Mouse (Mus musculus) liver, adult 2 months (tissue): ENCODE results near the gene Mrvi1. TPM values are rescaled to one million over a fixed set of nuclear protein-coding genes. Genes with fewer than 3 reads are reported as not detected.
"Not testable (repeated sequence)": the region's sequence is repeated elsewhere in the genome, so short reads cannot be mapped to it uniquely, and the experiment has no call there.

Experiments
- DNase-seq: peaks from one replicate; pipeline ENCODE4 v3.0.0-alpha.2; 2011; ENCODE audit warnings: low read depth, low spot score; ENCODE audit errors: extremely low read depth
- H3K27ac ChIP-seq: fragments of 200-500 bp; replicated peaks from 2 replicates; pipeline ENCODE4 v1.5.1; 2012; ENCODE audit warnings: low read depth, mild to moderate bottlenecking, control low read depth, inconsistent platforms, low read length; ENCODE audit not compliant: insufficient read depth
- H3K27me3 ChIP-seq: fragments of 200-500 bp; 2 replicates; pipeline ENCODE4 v1.6.1; 2012; ENCODE audit warnings: mild to moderate bottlenecking, moderate library complexity, low read length, inconsistent platforms; ENCODE audit not compliant: control insufficient read depth, insufficient read depth
- H3K36me3 ChIP-seq: fragments of 200-500 bp; 2 replicates; pipeline ENCODE4 v1.6.1; 2012; ENCODE audit warnings: low read length, inconsistent platforms; ENCODE audit not compliant: control insufficient read depth, insufficient read depth
- H3K4me1 ChIP-seq: fragments of 200-500 bp; 2 replicates; pipeline ENCODE4 v1.6.1; 2011; ENCODE audit warnings: low read length; ENCODE audit not compliant: control insufficient read depth, insufficient read depth
- H3K4me3 ChIP-seq: fragments of 200-500 bp; 2 replicates; pipeline ENCODE4 v1.5.1; 2011; ENCODE audit warnings: low read depth, mild to moderate bottlenecking, control low read depth, low read length, moderate library complexity; ENCODE audit not compliant: insufficient read depth
- H3K79me2 ChIP-seq: fragments of 200-500 bp; 2 replicates; pipeline ENCODE4 v1.6.1; 2012; ENCODE audit warnings: inconsistent platforms, mild to moderate bottlenecking, low read length, moderate library complexity; ENCODE audit not compliant: control insufficient read depth, insufficient read depth
- H3K9ac ChIP-seq: fragments of 200-500 bp; 2 replicates; pipeline ENCODE4 v1.6.1; 2012; ENCODE audit warnings: low read depth, mild to moderate bottlenecking, control low read depth, inconsistent platforms, low read length
- CTCF ChIP-seq: fragments of 200-500 bp; IDR thresholded peaks from 2 replicates; pipeline ENCODE4 v1.5.1; 2011; ENCODE audit warnings: low read depth, low read length, control low read depth
- POLR2A ChIP-seq: fragments of 200-500 bp; IDR thresholded peaks from 2 replicates; pipeline ENCODE4 v1.6.1; 2011; ENCODE audit warnings: low read length, control low read depth; ENCODE audit not compliant: insufficient read depth; ENCODE audit errors: extremely low read depth
- WGBS: fragments of 180-500 bp; shearing (Covaris S2); methylation state at CpG from one replicate; pipeline ENCODE4 v1.1.7; 2018; 5-methylcytosine and 5-hydroxymethylcytosine counted together
- polyA plus RNA-seq: library from polyadenylated mRNA; depleted of rRNA; stranded (reverse); fragments of >200 nt; gene quantifications from 2 replicates; pipeline ENCODE4 v1.2.3, GENCODE M21; 2012
- total RNA-seq: library from RNA; depleted of rRNA; stranded (reverse); fragments of >200 nt; gene quantifications from 2 replicates; pipeline ENCODE4 v1.2.3, GENCODE M21; 2014

Mrvi1 gene
- total and polyA plus RNA-seq, 2 experiments = 0.55 to 1.3 TPM

GRCm38 (mm10) chr7:110913754-110914153 is 68.5 kb downstream of the Mrvi1 start:
- DNase-seq = no peak
- Histone ChIP-seq H3K36me3 (no peaks in the 10 kb centered on the region), H3K9ac (no peak overlapping the region), H3K27me3 (no peaks in the 10 kb centered on the region), H3K4me1 (peaks cover 6% of the 10 kb centered on the region), H3K79me2 (no peaks in the 10 kb centered on the region), H3K27ac (no peak overlapping the region), H3K4me3 (no peak overlapping the region)
- 97% methylated on average over 4 of the region's 4 CpGs for WGBS
- no peak for TF ChIP-seq POLR2A
- no peak for TF ChIP-seq CTCF

DNA sequence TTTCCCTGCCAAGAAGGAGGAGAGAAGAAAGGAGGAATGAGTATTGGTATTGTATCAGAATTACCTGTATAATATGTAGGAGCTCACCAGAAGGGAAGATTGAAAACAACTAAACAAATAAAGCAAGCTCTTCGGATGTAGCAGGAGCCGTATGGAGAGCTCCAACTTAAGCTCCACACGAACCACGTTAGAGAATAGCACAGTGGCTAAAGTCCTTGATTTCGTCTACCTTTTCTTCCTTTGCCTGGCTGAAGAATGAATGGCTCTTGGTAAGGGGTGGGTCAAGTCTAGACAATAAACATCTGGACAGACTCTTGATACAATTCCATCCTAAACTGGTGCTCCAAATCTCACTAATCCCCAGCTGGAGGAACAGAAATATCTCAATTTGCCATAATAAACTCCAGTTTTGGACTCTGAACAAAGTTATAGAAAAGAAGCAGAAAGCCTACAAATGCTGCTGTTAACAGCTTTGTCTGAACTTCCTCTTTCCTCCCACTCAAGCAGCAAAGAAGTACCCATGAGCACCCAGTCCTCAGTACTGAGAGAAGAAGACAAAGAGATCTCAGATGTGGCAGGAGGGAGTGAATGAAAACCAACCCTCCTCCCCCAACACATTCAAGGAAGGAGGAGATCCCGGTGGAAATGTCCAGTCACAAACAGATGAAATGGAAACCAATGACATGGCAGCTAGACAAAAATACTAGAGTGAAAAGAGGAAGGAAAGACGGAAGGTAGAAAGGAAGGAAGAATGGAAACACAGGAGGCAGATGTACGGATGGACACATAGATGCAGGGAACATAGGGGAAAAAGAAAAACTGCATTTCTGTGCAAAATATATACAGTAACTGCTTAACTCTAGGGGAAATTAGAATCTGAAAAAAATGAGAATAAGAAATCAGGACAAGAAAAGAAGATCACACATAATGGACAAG is 73.8 kb downstream of the Mrvi1 start:
- no peaks in the 10 kb centered on the region for H3K79me2 ChIP-seq
- WGBS = 86% methylated on average over 8 of the region's 8 CpGs
- no peak overlapping the region for H3K4me3 ChIP-seq
- H3K27me3 ChIP-seq = no peaks in the 10 kb centered on the region
- no peak overlapping the region for H3K27ac ChIP-seq
- no peak for DNase-seq
- H3K4me1 ChIP-seq = no peaks in the 10 kb centered on the region
- H3K9ac ChIP-seq = no peak overlapping the region
- TF ChIP-seq CTCF = no peak
- no peak for TF ChIP-seq POLR2A
- no peaks in the 10 kb centered on the region for H3K36me3 ChIP-seq

- Histone ChIP-seq H3K27me3 (no peaks in the 10 kb centered on the region), H3K4me3 (no peak overlapping the region), H3K27ac (no peak overlapping the region), H3K9ac (no peak overlapping the region), H3K36me3 (no peaks in the 10 kb centered on the region), H3K79me2 (no peaks in the 10 kb centered on the region), H3K4me1 (no peaks in the 10 kb centered on the region)
- WGBS = 59% methylated on average over 2 of the region's 2 CpGs
- peak; percentile 52 for DNase-seq
- no peak for TF ChIP-seq CTCF
- TF ChIP-seq POLR2A = no peak
Observed at GRCm38 (mm10) chr7:110906566-110906965, 75.7 kb downstream of the Mrvi1 start.

- Histone ChIP-seq H3K27ac (no peak overlapping the region), H3K4me1 (no peaks in the 10 kb centered on the region), H3K36me3 (no peaks in the 10 kb centered on the region), H3K79me2 (no peaks in the 10 kb centered on the region), H3K4me3 (no peak overlapping the region), H3K27me3 (no peaks in the 10 kb centered on the region), H3K9ac (no peak overlapping the region)
- TF ChIP-seq CTCF (no peak), POLR2A (no peak)
- DNase-seq = no peak
- 74% methylated on average over 7 of the region's 7 CpGs for WGBS
Observed at GRCm38 (mm10) chr7:110903226-110903625, 79.0 kb downstream of the Mrvi1 start.

- no peak overlapping the region for H3K9ac ChIP-seq
- 87% methylated on average over 8 of the region's 8 CpGs for WGBS
- TF ChIP-seq CTCF (no peak), POLR2A (no peak)
- no peaks in the 10 kb centered on the region for H3K27me3 ChIP-seq
- no peak overlapping the region for H3K4me3 ChIP-seq
- no peaks in the 10 kb centered on the region for H3K79me2 ChIP-seq
- peaks cover 11% of the 10 kb centered on the region for H3K4me1 ChIP-seq
- no peak overlapping the region for H3K27ac ChIP-seq
- DNase-seq = no peak
- no peaks in the 10 kb centered on the region for H3K36me3 ChIP-seq
Observed at GRCm38 (mm10) chr7:110897202-110897601, 85.1 kb downstream of the Mrvi1 start.

- DNase-seq = no peak
- Histone ChIP-seq H3K4me3 (no peak overlapping the region), H3K27ac (no peak overlapping the region), H3K9ac (no peak overlapping the region), H3K4me1 (peaks cover 11% of the 10 kb centered on the region), H3K36me3 (no peaks in the 10 kb centered on the region), H3K27me3 (no peaks in the 10 kb centered on the region), H3K79me2 (no peaks in the 10 kb centered on the region)
- WGBS = 98% methylated on average over 7 of the region's 7 CpGs
- TF ChIP-seq CTCF (no peak), POLR2A (no peak)
Observed at GRCm38 (mm10) chr7:110896453-110896852, 85.8 kb downstream of the Mrvi1 start.

GRCm38 (mm10) chr7:110895772-110896171 is 86.5 kb downstream of the Mrvi1 start:
- WGBS = 96% methylated on average over 10 of the region's 10 CpGs
- H3K4me3 ChIP-seq = not testable (repeated sequence)

More at GRCm38 (mm10) chr7:110895772-110896171, 86.5 kb downstream of the Mrvi1 start:
- H3K27ac ChIP-seq, H3K9ac ChIP-seq, H3K79me2 ChIP-seq, DNase-seq, H3K36me3 ChIP-seq, H3K27me3 ChIP-seq: not testable (repeated sequence)
- H3K4me1 ChIP-seq = peaks cover 14% of the 10 kb centered on the region
